Mouse (Mus musculus) MN1 (cell line): ENCODE measurements around the gene Thbs2.

Experiments used
- DNase-seq: peaks from one replicate; pipeline ENCODE4 v3.0.0-alpha.2; 2016; ENCODE audit warnings: low spot score

Gene Thbs2

DNA sequence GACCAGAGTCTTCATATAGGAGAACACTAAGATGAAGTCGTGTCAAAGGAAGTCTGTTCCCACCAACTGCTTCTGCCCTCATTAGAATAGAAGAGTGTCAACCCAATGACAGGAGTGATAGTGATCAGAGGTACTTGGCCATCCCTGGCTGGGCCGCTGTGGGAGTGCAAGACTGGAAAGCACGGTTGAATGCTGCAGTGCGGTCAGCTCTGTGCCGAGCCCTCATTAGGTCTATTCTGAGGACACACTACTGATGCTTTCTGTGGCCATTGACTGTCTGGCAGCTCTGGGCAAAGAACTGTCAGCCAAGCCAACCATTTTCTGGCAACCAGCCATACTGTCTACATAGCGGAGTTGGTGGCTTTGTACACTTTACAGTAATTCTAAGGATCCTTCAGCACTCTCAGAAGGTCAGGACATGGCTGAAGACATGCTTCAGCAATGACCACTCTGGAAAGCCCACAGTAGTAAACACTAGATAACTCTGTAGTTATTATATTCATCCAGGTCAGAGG, 2.3 kb upstream of the Thbs2 start:
- DNase-seq: no peak

DNA sequence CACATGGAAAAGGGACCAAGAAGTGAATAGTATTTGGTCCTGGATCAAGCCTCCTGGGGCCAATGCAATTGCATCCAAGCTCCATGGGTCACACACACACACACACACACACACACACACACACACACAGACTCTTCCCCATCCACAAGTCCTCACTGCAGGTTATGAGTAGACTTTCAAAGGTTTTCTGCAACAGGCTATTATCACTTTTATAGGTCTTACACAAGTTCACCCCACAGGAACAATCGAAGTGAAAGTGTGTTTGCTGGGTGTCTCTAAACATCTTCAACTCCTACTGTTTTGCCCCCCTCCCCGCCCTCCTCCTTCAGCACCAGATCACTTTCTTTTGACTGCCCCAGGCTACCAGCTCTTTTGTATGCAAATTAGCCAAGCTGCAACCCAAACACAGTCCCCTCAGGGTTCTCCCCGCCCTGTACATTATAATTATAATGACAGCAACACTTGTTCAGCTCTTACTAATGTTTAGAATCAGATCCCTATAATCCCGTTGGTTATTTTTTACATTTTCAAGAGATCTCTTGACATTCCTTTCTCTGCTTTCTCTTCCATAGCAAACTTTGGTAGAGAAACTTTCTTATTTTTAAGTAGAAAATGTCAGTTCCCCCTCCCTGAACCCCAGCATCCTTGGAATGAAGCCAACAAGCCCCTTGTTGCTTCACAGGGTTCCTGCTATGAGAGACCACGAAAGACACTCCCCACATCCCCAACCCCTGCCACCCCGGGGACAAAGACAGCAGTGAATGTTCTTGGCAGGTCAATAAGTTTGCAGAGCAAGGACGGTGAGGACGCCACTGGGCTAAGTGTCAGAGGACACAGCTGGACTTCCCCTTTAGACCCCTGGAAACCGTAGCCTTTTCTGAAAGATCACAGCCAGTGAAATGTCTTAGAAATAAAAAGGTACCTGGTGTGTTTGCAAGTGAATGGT, 714 bp downstream of the Thbs2 start:
- DNase-seq: no peak

DNA sequence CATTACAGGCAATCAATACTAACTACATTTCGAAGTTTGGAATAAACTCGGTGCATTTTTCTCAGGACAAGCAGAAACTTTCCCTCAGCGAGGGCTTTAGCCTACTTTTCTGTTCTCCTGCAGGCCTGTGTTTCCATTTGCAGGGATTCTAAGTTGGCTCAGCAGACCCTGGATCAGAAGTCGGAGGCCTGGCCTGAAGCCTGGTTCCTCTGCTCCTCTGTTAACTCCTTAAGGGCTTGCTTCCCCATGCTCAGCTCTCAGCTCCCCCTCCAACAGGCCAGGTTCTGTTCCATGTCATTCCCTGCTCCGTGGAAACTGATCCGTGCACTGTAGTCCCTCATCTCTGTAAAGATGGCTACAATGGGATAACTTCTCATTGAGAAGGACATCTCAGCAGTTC, 2.1 kb downstream of the Thbs2 start:
- DNase-seq: no peak

DNA sequence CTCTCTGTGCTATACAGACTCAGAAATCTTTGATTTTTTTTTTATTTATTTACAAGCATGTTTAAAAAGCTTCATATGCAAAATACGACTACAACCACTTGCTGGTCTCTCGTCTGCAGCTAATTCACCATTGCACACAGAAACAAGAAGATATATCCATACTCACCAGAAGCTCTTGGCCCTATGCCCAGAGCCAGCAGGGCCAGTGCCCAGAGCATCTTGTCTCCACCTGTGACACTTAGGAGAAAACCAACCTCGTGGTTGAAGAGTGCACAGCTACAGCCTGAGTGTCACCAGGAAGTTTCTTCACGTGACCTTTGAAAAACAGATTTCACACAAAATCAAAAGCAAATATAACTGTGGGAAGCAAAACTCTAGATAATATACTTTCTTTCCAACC, 2.8 kb downstream of the Thbs2 start:
- DNase-seq: no peak

DNA sequence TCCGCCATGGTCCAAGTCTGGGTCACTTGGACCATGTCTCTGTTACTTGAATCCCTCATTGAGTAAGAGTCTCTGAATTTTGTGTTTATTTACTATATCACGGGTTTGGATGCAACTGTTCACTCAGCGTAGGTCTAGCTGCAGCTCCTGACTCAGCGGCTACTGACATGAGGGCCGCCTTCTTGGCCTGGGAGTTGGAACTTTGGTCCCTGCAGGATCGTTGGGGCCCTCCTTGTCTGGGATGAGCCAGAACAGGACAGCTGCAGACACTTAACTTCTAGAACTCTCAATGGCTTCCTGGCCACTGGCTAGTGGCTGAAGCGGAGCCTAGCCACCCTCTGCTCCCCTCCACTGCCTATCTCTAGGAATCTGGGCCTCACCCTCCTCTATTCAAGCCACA, 11.2 kb downstream of the Thbs2 start:
- DNase-seq: no peak

DNA sequence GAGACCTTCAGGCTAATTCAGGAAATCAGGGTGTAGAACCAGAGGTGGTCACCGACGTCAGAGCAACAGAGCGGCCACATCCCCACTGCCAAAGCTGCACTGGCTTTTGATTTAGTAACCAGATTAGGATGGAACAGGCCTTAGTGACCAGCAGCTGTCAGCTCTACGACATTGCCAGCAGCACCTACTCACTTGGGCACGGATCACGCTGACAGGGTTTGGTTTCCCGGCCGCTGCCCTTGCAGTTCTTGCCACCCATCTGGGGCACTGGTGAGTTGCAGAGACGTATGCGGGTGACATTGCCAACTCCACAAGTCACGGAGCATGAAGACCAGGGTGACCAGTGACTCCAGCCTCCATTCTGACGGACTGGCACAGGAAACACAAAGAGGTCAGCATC, 13.0 kb downstream of the Thbs2 start:
- DNase-seq: no peak

DNA sequence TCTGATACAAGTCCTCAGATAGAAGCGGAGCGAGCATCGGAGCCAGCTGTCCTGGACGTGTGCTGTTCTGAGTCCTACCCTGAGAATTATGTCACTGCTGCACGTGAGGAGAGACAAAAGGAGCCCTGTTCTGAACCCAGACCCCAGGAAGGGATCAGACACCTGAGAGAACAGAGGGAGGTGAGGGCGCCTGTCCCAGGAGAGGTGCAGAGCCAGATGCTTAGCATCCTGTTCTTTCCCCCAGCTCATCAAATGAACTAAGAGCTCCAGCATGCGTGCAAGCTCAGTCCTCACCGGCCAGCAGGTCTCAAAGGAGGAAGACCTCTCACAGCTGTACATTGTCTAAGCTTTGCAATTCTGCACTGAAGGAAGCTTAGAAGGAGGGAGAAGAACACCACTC, 16.8 kb downstream of the Thbs2 start:
- no peak for DNase-seq

DNA sequence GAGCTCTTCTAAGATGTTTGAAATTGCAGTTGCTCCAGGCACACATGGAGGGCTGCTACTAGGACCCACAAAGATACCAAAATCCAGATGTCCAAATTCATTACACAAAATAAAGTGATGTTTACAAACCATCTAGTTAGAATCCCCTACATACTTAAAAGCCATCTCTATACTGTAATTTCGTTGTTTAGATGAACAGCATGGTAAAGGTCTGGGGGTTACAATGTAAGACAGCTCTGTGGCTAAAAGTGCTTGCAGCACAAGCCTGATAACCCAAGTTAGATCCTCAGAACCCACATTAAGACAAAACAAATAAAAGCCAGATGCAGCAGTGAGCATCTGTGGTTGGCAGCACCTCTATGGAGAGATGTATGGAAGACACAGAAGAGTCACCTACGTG, 18.5 kb downstream of the Thbs2 start:
- DNase-seq: no peak

DNA sequence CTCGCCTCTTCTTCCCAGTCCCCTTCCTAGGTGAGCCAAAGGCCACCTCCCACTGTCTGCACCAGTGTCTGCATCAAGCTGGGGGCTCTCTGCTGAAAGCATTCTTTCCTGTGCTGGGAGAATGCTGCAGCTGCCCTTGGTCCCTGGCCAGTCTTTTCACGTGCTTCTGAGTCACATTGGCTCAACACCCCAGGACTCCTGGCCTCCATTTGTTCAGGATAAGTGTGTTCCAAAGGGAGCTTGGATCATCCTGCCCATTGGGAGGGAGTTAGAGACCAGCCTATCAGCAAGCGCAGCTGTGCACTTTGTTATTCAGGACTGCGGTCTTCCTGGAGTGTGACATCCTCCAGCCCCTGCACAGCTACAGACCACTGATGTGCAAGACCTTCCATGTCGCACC, 21.6 kb downstream of the Thbs2 start:
- DNase-seq: no peak

DNA sequence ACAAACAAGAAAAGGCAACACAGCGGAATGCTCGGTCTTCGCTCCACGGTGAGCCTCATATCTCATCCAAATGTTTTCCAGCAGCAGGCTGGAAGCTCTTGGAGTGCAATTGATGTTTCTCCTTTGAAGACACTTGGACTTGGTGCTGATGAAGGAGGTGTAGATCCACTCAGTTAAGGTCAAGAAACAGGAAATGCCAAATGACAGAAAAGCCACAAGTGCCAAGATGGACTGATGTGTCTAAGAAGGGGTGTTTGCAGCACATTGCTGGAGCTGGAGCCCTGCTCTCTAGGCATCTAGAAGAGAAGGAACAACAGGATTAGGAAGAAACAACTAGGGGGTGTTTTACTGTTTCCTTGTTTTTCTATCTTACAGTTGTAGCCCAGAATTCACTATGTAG, 26.8 kb downstream of the Thbs2 start:
- DNase-seq: no peak

DNA sequence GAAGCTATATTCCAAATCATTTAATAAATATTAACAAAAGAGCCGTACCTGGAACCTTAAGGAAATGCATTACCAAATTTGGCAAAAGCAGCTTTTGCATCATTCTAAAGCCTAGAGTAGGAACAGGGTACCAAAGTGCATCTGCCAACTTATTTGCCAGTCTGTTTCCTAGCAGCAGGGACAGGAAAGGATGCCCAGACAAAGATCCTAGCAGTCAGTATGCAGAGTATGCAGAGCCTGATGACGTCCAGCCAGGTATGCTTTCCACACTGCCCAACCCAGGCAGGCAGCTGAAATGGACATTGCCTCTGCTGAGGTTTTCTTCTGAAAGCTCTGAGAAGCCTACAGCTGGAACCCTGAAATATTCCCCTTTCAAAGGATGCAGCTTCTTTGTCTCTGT, 27.6 kb downstream of the Thbs2 start:
- no peak for DNase-seq

DNA sequence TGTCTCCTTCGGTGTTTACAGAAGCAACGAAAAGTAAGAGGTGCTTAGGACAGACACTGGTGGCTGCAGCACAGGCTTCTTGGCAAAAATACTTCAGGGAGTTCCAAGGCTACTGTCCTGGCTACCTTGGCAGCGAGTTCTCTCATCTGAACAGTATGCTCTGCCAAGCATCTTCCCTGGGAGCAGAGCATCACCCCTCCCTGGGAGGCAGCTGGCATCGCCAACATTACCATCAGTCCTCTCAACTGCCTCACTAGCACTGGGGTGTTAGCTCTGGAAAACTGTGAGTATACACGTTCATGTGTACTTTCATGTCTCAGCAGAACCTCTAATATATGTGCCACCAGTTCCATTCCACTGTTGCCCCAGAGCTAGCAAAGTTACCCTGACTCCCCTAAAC, 30.7 kb downstream of the Thbs2 start:
- DNase-seq: no peak

DNA sequence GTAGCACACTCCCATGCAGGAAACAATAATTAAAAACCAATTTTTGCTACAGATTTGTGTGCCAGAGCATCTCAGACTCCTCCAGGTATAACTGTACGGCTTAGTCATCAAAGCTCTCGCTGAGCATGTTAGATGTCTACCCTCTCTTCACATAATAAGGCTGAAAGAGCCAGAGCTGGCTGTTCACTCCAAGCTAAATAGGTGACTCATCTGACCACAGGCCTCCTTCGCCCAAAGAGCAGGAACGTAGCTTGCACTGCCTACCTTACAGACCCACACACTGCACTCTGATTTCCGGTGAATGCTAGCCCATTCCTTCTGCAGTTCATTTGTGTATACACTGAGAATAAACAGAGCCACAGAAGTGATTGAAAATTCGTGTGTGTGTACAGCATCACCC, 31.6 kb downstream of the Thbs2 start:
- no peak for DNase-seq

DNA sequence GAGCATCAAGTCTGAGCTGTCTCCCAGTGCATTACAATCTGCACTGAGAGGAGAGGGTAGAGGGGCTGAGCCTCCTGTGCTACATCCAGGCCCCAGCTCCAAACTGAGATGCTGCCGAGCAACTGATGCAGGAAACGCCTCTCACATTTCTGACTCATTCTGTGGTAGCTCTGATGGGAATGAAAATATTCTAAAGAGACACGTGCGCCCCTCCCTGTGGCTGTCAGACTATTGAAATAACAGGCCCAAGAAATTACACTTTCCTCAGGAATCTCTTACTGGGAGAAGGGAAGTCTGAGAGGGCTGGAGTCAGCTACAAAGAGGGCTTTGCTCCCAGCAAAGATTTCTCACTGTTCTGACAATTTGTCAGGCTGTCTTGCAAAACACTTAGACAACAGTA, 34.3 kb downstream of the Thbs2 start:
- no peak for DNase-seq

DNA sequence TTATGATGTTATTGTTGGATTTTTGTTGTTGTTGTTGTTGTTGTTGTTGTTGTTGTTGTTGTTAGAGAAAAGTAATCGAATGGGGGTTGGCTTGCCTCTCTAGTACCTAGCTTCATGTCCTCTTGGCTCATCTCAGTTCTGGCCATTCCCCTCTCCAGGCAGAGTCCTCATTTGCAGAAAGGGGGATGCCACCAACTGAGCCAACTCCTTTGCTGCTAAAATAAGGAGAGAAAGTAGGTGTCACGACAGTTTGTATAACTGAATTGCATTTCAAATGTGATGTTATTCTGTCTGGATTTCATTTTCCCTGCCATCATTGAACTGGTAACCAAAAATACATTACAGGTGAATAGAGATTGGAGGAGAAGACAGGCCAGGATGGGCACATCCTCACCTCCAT, 35.9 kb downstream of the Thbs2 start:
- no peak for DNase-seq

DNA sequence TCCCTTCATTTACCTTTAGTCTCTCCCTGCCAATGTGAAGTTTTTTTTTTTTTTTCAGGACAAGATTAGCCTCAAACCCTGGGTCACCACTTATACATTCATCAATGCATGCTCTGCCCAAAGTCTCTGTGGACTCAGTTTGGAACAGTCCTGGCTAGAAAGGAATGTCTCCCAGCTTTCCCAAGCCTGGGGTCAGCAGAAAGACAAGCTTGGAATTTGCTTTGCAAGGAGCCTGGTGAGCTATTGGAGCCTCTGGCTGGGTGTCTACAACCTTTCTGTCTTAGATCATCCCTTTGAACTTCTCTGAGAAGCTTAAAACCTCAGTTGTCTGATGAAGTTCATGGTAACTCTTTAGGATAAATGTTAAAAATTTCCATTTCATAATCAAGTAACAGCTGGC, 36.9 kb downstream of the Thbs2 start:
- no peak for DNase-seq

DNA sequence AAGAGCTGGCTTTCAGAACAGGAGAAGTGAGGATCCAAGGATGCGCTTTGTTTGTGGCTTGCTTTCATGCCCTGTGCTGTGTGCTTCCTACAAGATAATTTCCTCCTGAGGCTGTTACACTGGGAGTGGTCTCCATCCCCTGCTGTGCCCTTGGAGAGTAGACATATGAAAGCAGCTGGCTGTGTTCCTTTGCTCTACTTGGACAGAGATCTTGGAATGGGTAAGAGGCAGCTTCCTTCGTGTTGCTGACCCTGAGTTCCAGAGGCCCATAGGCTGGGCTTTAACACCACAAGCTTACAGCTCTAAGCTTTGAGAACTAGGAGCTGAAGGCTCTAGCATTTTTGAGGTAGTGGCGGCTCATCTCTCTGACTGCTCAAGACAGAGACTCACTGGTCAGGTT, 39.1 kb downstream of the Thbs2 start:
- no peak for DNase-seq

DNA sequence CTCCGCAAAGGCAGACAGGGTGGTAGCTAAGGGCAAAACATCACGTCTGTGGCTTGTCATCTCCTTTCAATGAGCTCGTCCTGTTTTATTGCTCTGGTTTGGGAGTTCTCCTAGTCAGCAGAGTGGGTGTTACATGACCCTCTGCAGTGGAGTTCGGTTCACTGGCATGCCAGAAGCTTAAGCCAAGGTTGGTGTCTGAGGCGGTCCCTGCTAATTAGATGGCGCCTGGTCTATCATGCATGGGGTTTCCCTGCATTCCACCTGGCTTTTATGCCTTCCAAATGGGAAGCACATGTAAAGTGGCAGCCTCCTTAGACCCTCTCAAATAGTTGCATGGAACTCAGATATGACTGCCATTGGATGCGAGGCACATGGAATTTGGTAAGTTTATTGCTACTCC, 42.0 kb downstream of the Thbs2 start:
- no peak for DNase-seq

DNA sequence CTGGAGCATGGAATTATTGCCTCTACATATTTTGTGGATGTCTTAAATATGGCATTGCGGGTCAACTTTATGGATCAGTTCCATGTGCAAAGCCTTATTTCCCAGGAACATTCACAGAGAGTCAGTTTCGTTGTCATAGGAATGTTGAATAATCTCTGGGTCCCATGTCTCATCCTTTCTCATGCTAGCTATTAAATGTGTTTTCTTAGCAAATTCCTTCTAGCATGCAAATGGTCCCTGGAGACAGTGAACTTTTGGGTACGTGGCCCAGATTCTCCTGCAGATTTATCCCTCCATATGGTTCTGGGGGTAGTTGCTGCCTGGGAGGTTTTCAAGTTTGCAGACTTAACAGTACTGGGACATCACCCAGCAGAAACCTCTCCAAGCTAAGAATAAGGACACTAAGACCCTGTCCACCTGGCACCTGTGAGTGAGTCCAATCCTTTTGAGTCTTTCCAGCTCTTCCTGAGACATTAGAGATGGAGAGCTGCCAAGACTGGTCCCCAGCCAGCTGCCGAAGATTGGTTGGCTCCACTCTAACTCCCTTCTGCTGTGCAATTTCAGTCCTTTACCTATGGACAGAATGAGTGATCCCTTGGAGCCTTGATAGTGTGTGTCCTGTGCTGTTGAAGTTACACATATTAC, 45.9 kb downstream of the Thbs2 start:
- DNase-seq: no peak

DNA sequence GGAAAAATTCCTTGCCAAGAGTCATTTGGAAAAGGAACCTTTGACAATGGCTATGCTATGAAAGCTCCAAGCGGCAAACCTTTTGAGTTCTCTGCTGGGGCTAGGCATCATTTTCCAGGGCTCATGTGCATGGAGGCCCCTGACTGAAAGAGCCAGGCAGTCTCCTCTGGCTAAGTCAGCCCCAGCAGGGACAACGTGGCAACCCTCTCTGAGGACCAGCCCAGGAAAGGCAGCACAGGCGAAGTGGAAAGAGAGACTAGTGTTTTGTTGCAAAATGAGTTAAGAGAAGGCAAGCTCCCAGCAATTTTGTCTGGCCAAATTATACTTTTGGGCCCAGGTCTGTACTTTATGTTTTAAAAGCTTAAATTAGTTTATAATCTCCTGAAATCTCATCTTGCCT, 50.0 kb downstream of the Thbs2 start:
- no peak for DNase-seq

DNA sequence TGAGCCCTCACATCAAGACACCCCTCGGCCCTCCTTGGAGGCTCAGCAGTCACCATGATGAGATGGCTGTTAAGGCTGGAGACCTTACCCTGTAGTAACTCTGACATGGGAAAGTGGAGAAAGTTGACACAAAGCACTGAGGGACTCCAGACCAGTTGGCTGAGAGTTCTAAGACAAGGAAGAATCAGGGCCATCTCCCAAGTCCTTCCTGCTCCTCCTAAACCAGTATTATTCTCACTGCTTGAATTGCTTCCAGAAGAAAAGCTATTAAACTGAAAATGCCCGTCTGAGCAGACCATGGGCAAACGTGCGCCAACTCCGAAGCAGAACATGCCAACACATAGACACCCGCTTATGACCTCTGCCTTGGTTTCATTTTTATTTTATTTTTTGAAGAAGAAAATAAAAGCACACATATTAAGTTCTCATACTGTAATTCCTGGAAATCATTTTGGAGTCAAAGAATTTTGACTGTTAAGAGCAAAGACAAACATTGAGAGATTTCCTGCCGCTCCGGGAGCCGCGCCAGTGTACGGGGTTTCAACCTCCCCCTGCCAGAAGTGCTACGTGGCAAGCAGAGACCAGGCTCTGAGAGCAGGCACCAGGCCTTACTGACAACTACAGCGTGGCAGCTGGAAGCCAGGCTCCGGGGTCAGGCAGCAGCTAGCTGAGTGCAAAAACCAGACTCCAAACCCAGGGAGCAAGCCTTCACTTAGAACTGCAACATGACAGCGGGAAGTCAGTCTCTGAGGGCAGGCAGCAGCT, 53.5 kb downstream of the Thbs2 start:
- no peak for DNase-seq

DNA sequence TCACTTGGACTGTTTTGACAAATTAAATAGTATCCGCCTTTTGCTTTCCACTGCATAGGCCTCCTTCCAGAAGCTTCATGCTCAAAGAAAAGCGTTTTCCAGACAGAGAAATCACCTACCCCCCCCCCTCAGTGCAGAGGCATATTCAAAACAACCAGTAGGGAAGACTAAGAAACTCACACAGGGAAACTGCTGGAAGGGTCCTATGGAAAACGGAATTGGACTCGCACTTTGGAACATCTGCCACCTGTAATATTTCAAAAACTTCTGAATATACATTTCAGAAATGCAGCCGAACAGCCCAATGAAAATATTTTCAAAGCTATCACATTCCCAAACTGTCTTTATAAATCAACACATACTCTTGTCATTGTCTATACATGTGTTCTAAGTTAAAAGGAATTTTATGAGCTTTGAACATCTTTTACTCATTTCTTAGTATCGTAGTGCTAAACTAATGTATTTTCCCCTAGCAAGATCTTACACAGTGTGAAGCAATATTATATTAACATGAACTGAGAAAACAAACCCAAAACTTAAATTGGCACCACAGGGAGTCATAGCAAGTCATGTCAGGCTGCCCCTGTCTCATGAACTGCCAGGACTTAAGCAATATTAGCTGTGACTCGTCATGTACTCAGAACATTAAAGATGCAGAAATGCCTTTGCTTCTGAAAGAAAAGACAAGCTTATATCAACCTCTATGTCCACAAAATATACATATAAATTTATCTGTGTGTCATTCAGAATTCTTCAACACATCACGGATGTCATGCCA, 58.3 kb downstream of the Thbs2 start:
- DNase-seq: no peak
